Mouse (Mus musculus): ENCODE data around the gene Aldh9a1. TPM values are rescaled to one million over a fixed set of nuclear protein-coding genes. Genes with fewer than 3 reads are reported as not detected.
A peak's percentile ranks its signal among the peaks of the same experiment; 100 is the strongest.

Aldh9a1 gene
- 53.7 and 56.9 TPM in 2 replicates for polyA plus RNA-seq (2016; fragmentation: Nextera tagmentation; extraction: Ambion mirVana)

DNA sequence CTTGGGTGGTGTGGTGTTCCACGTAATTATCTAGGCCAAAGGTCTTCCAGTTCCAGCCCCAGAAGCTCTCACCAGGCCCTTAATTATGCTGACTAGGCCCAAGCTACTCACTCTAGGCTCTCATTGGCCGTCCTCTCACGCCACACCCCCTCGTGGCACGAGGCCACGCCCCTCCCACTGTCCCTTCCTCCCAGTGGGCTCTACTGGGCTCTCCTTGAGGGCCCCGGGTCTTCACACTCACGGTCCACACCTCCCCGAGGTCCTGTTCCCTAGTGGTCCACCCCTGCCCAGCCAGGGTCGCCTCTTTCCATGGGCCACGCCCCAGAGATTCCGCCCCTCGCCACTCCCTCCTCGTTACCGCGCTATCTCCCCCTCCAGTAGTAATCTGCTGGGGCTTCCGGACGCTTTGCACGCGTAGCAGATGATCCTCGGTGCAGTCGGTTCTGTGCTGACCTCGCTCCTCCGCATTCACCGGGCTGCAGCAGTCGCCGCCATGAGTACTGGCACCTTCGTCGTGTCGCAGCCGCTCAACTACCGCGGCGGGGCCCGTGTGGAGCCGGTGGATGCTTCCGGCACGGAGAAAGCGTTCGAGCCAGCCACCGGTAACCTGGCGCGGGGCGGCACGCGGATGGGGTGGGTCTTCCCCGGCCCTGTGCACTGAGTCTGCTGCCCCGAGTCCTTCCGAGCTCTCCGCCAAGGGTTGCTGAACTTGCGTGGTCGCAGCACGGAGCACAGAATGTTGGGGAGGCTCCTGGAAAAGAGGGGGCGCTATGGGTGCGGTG lies at the start of gene Aldh9a1:
Aldh9a1 (plus strand) TSS at position 177 of the 782 bp plus-strand sequence.
- under 1% methylated on average over 55 of the region's 55 CpGs for WGBS
- H3K27ac ChIP-seq (replicated peaks), result peak within 1 kb of the TSS; percentile 90
- peak; percentile 93 for DNase-seq (ENCODE audit: low spot score)
- no peaks in the 10 kb centered on the region for H3K9me3 ChIP-seq
- H3K27me3 ChIP-seq (replicated peaks; ENCODE audit: low read depth, poor library complexity, severe bottlenecking), result no peaks in the 10 kb centered on the region
- peak within 1 kb of the TSS; percentile 83 for H3K4me3 ChIP-seq
- peaks cover 16% of the 10 kb centered on the region for H3K36me3 ChIP-seq (replicated peaks)
- H3K4me1 ChIP-seq, result peaks cover 13% of the 10 kb centered on the region

DNA sequence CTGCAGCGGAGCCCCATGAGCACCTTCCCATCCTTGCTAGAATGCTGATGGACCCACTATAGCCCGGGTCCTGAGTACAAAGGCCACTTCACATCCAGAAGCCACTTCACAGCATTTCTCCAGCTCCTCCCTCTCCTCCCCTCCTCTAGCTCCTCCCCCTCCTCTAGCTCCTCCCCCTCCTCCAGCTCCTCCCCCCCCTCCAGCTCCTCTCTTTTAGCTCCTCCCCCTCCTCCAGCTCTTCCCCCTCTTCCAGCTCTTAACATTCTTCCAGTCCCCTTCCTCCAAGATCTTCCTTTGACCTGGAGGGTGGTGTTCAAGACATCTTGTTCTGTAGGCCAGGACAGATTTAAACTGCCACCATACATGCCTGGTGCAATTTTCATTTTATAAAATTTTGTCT lies 49.7 kb upstream of the Aldh9a1 start:
- no peaks in the 10 kb centered on the region for H3K36me3 ChIP-seq (replicated peaks)
- no peaks in the 10 kb centered on the region for H3K27me3 ChIP-seq (replicated peaks; ENCODE audit: low read depth, poor library complexity, severe bottlenecking)
- no peak for DNase-seq (ENCODE audit: low spot score)
- no peak overlapping the region for H3K4me3 ChIP-seq
- WGBS, result 80% methylated on average over 2 of the region's 2 CpGs
- peaks cover 10% of the 10 kb centered on the region for H3K4me1 ChIP-seq
- H3K27ac ChIP-seq (replicated peaks), result no peak overlapping the region
- no peaks in the 10 kb centered on the region for H3K9me3 ChIP-seq

DNA sequence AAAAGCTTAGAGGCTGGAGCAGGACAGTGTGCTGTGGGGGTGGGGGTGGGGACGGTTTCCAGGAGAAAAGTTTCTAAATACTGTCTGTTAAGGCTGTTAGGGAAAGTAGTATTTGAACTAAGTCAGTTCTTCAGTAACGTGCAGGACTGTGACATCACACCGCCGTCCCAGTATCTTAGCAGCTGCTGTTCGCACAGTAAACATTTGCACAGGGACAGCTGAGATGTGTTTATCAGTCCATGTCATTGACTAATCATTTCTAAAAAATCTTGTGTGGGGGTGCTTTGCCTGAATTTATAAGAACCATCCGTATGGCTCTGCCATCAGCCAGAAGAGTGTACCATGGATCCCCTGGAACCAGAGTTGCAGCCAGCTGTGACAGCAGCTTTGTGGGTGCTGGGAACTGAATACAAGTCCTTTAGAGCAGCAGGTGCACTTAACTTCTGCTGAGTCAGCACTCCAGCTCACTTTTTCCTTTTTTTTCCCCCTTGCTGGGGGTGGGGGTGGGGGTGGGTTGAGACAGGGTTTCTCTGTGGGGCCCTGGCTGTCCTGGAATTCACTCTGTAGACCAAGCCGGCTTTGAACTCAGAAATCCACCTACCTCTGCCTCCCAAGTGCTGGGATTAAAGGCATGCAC lies 44.2 kb upstream of the Aldh9a1 start:
- H3K4me1 ChIP-seq, result peaks cover 15% of the 10 kb centered on the region
- no peak overlapping the region for H3K4me3 ChIP-seq
- DNase-seq (ENCODE audit: low spot score), result no peak
- H3K9me3 ChIP-seq, result no peaks in the 10 kb centered on the region
- peaks cover 6% of the 10 kb centered on the region for H3K36me3 ChIP-seq (replicated peaks)
- 77% methylated on average over 7 of the region's 7 CpGs for WGBS
- no peaks in the 10 kb centered on the region for H3K27me3 ChIP-seq (replicated peaks; ENCODE audit: low read depth, poor library complexity, severe bottlenecking)
- H3K27ac ChIP-seq (replicated peaks), result no peak overlapping the region

DNA sequence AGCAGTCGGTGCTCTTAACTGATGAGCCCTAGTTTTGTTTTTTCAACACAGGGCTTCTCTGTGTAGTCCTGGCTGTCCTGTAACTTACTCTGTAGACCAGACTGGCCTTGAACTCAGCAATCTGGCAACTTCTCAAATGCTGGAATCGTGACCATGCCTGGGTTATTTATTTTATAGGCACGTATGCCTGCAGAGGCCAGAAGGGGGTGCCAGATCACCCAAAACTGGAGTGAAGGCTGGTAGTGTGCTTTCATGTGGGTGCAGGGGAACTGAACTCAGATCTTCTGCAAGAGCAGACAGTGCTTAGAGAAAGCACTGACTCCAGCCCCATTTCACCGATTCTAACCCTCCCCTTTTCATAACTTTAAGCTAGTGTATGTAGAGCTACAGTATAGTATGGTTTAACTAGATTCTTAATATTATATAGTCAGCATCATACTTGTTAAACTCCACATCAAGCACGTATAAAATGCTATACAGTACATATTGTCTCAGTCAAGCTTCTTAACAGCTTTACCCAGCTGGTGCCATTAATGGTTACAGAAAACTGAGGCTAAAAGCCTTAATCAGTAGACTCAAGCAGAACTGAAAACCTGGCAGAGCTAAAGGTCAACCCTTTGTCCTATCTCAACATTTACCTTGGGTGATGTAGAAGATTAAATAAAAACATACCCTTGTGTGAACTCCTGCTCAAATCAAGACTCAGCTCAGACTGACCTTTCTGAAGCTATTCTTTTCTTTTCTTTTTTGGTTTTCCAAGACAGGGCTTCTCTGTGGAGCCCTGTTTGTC lies 43.1 kb upstream of the Aldh9a1 start:
- H3K36me3 ChIP-seq (replicated peaks), result peaks cover 7% of the 10 kb centered on the region
- no peaks in the 10 kb centered on the region for H3K9me3 ChIP-seq
- peaks cover 15% of the 10 kb centered on the region for H3K4me1 ChIP-seq
- H3K27me3 ChIP-seq (replicated peaks; ENCODE audit: low read depth, poor library complexity, severe bottlenecking), result no peaks in the 10 kb centered on the region
- DNase-seq (ENCODE audit: low spot score), result peak; percentile 42
- no peak overlapping the region for H3K27ac ChIP-seq (replicated peaks)
- H3K4me3 ChIP-seq, result no peak overlapping the region
- 76% methylated on average over 5 of the region's 5 CpGs for WGBS

DNA sequence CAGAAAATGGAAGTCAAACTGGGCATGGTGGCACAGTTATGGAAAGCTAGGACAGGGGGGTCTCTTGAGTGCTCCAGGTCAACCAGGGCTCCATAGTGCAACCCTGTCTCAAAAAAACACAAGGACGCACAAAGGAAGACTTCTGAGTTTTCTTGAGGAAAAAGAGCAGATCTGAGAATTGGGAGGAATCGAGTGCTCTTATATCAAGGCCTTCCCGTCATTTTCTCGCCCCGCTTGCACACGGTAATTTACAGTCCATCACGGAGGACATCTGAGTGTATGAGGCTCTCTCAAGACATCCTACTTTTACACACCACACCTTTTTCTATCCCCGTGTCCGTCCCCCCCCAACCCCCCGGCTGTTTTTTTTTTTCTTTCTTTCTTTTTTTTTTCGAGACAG lies 42.1 kb upstream of the Aldh9a1 start:
- no peaks in the 10 kb centered on the region for H3K9me3 ChIP-seq
- peak overlapping the region; percentile 78 for H3K4me3 ChIP-seq
- H3K27me3 ChIP-seq (replicated peaks; ENCODE audit: low read depth, poor library complexity, severe bottlenecking), result no peaks in the 10 kb centered on the region
- peaks cover 15% of the 10 kb centered on the region for H3K4me1 ChIP-seq
- 67% methylated on average over 11 of the region's 11 CpGs for WGBS
- peak overlapping the region; percentile 98 for H3K27ac ChIP-seq (replicated peaks)
- no peak for DNase-seq (ENCODE audit: low spot score)
- H3K36me3 ChIP-seq (replicated peaks), result peaks cover 14% of the 10 kb centered on the region

DNA sequence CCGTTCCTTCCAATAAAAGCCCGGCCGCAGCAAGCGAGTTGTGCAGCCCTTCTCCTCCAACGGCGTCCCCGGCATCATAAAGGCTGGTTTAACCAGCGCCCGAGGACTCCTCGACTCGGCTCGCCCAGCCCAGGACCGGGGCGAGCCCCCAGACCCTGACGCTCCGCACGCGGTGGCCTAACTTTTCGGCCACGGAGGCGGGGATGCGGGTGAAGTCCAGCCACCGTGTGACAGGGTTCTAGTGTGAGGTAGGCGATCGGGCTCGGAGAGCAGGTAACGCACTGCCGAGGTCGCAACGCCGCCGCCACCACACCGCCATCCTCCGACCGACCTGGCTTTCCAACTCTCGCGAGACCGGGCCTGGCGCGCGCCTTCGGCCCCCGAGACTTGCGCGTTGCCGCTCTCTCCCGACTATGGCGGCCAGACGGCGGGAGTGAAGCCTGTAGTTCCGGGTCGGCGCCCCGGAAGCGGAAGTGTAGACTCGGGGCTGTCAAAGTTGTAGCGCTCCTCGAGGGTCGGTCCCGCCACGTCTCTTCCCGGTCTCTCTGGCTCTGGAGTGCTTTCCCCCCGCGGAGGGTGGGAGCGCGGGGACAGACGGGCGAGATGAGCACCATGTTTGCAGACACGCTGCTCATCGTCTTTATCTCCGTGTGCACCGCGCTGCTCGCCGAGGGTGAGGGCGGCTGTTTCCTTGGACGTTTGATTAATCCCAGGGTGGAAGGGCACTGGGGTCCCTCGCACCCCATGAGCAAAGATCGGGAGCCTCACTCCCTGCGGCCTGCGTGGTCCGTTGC lies 41.3 kb upstream of the Aldh9a1 start, which contains the start of gene Tmco1:
Tmco1 (plus strand) TSS at position 118 of the 794 bp plus-strand sequence.
- WGBS, result under 1% methylated on average over 82 of the region's 82 CpGs
- peak; percentile 98 for DNase-seq (ENCODE audit: low spot score)
- Histone ChIP-seq H3K27ac (replicated peaks) (peak within 1 kb of the TSS; percentile 98), H3K4me3 (peak within 1 kb of the TSS; percentile 78), H3K36me3 (replicated peaks) (peaks cover 21% of the 10 kb centered on the region), H3K9me3 (no peaks in the 10 kb centered on the region), H3K4me1 (peaks cover 15% of the 10 kb centered on the region), H3K27me3 (replicated peaks; ENCODE audit: low read depth, poor library complexity, severe bottlenecking) (no peaks in the 10 kb centered on the region)

DNA sequence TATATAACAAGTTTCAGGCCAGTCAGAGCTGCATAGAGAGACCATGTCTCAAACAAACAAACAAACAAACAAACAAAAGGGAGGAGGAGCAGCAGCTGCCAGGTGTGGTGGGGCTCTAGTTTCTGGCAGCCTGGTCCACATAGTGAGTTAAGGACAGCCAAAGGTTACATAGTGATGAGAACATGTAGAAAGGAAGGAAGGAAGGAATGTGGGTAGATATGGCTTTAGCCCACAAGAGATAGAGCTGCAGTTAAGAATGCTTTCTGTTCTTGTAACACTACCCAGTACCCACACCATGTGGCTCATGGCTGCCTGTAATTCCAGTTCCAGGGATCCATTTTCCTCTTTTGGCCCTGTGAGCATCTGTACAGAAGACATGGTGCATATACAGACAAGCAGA lies 37.4 kb upstream of the Aldh9a1 start:
- Histone ChIP-seq H3K4me1 (peaks cover 12% of the 10 kb centered on the region), H3K9me3 (no peaks in the 10 kb centered on the region), H3K27ac (replicated peaks) (no peak overlapping the region), H3K4me3 (no peak overlapping the region), H3K27me3 (replicated peaks; ENCODE audit: low read depth, poor library complexity, severe bottlenecking) (no peaks in the 10 kb centered on the region), H3K36me3 (replicated peaks) (peaks cover 47% of the 10 kb centered on the region)
- DNase-seq (ENCODE audit: low spot score), result no peak

DNA sequence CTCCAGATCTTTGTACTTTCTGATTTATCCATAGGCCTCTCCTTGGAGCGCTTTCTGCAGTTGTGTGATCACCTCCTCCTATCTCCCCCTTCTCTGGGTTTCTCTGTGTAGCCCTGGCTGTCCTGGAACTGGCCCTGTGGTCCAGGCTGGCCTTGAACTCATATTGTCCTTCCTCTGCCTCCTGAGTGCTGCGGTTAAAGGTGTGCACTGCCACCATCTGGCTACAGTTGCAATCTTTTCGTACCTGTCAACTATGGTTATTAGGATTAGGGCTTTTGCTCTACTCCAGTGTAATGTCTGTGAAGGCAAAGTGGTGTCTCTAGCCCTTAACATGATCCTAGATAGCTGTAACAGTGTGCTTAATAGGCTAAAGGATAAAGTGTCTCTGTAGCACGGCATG lies 36.6 kb upstream of the Aldh9a1 start:
- no peak for DNase-seq (ENCODE audit: low spot score)
- 89% methylated on average over 4 of the region's 4 CpGs for WGBS
- H3K4me3 ChIP-seq, result no peak overlapping the region
- peaks cover 8% of the 10 kb centered on the region for H3K4me1 ChIP-seq
- H3K27me3 ChIP-seq (replicated peaks; ENCODE audit: low read depth, poor library complexity, severe bottlenecking), result no peaks in the 10 kb centered on the region
- no peaks in the 10 kb centered on the region for H3K9me3 ChIP-seq
- peaks cover 55% of the 10 kb centered on the region for H3K36me3 ChIP-seq (replicated peaks)
- no peak overlapping the region for H3K27ac ChIP-seq (replicated peaks)

DNA sequence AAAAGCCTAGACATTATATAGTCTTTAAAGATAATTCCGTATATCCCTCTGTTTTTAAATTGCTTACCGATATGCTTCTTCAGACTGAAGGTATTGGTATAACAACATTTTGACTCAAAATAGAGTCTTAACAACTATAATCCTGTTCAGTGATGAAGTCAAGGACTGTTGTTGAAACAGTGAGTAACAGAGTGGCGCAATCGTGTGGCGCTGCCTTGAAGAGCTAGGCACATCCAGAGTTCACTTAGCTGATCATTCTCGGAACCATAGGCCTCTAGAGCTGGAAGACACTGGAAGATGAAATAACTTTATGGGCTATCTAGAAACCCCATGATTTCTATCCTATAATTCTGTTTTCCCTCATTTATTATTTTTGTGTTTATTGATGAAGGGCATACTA lies 28.1 kb upstream of the Aldh9a1 start:
- no peak for DNase-seq (ENCODE audit: low spot score)
- 97% methylated on average over 6 of the region's 6 CpGs for WGBS
- Histone ChIP-seq H3K27me3 (replicated peaks; ENCODE audit: low read depth, poor library complexity, severe bottlenecking) (no peaks in the 10 kb centered on the region), H3K36me3 (replicated peaks) (peaks cover 94% of the 10 kb centered on the region), H3K4me1 (no peaks in the 10 kb centered on the region), H3K27ac (replicated peaks) (no peak overlapping the region), H3K9me3 (no peaks in the 10 kb centered on the region; the same call in 1 of the 2 replicates), H3K4me3 (no peak overlapping the region)

DNA sequence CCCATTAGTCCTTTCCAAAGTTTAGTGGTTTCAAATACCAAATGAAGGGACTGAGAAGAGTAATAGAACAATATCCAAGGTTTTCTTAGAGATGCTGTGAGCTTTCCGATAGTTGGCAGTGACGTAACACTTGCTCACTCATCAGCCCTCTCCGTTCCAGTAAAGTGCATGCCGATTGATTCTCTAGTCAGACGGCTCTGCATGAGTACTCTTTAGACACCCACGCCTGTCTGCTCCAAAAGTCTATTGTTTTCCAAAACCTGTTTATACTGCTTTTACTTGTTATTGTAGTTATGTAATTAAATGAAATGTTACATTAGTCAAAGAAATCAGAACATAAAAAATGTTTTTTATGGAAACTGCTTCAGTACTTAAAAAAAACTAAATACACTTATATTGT lies 21.0 kb upstream of the Aldh9a1 start:
- peaks cover 84% of the 10 kb centered on the region for H3K36me3 ChIP-seq (replicated peaks)
- no peak for DNase-seq (ENCODE audit: low spot score)
- H3K27ac ChIP-seq (replicated peaks), result no peak overlapping the region
- 90% methylated on average over 6 of the region's 6 CpGs for WGBS
- no peaks in the 10 kb centered on the region for H3K4me1 ChIP-seq
- H3K4me3 ChIP-seq, result no peak overlapping the region
- no peaks in the 10 kb centered on the region for H3K27me3 ChIP-seq (replicated peaks; ENCODE audit: low read depth, poor library complexity, severe bottlenecking)
- H3K9me3 ChIP-seq, result no peaks in the 10 kb centered on the region

DNA sequence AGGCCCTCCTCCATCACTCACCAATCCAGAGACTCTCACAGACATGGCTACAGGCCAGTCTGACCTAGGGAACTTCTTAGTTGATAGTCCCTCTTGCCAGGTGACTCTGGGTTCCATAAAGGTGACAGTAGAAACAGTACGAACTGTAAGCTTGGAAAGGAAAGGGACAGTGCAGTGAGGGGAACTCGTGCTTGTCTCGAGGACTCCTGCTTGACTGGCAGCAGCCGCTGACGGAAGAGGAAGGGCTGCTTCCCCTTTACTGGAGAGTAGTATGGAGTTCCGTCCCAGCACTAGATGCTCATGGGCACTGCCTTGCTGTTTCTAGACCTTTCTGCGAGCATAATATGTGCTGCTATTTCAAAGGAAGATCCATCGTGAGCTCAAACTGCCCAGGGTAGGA lies 18.7 kb upstream of the Aldh9a1 start:
- Histone ChIP-seq H3K4me3 (no peak overlapping the region), H3K4me1 (no peaks in the 10 kb centered on the region), H3K27ac (replicated peaks) (no peak overlapping the region), H3K36me3 (replicated peaks) (peaks cover 67% of the 10 kb centered on the region), H3K9me3 (no peaks in the 10 kb centered on the region), H3K27me3 (replicated peaks; ENCODE audit: low read depth, poor library complexity, severe bottlenecking) (no peaks in the 10 kb centered on the region)
- 90% methylated on average over 8 of the region's 8 CpGs for WGBS
- no peak for DNase-seq (ENCODE audit: low spot score)

DNA sequence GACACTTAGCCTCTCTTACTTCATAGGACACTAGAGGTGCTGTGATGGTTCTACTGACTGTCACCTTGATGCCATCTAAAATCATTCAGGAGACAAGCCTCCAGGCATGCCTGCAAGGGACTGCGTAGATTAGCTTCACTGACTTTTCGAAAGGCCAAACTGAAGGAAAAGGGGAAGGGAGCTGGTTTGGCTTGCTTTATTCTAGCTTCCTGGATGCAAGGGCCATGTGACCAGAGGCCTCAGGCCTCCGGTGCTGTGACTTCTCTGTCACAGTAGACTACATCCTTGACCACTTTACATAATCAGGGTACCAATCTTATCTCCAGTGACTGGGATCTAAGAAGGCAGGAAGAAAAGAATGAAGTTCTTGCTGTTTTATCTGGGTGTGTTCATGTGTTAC lies 13.4 kb upstream of the Aldh9a1 start:
- Histone ChIP-seq H3K36me3 (replicated peaks) (peaks cover 22% of the 10 kb centered on the region), H3K27me3 (replicated peaks; ENCODE audit: low read depth, poor library complexity, severe bottlenecking) (peaks cover 36% of the 10 kb centered on the region), H3K4me1 (peaks cover 3% of the 10 kb centered on the region; the same call in 1 of the 2 replicates), H3K9me3 (no peaks in the 10 kb centered on the region), H3K4me3 (no peak overlapping the region), H3K27ac (replicated peaks) (no peak overlapping the region)
- WGBS, result 92% methylated on average over 3 of the region's 3 CpGs
- no peak for DNase-seq (ENCODE audit: low spot score)

Data from embryonic facial prominence, embryonic 10.5 days (tissue).